Mouse (Mus musculus): ENCODE measurements around the gene Miga1. TPM values are rescaled to one million over a fixed set of nuclear protein-coding genes. Genes with fewer than 3 reads are reported as not detected.
"Not testable (repeated sequence)": the region's sequence is repeated elsewhere in the genome, so short reads cannot be mapped to it uniquely, and the experiment has no call there.

Gene Miga1
- polyA plus RNA-seq, 1 experiment from 2014 or later: 10.9 TPM

- ATAC-seq (ENCODE audit: insufficient read depth, low FRiP score): no peak
- Histone ChIP-seq H3K4me2 (ENCODE audit: low read depth, low read length) (no peak overlapping the region), H3K4me3 (replicated peaks; ENCODE audit: low read length) (no peak overlapping the region), H3K27ac (ENCODE audit: low read length) (no peak overlapping the region), H3K27me3 (ENCODE audit: control insufficient read depth, insufficient read depth, low read length) (no peaks in the 10 kb centered on the region), H3K9ac (ENCODE audit: low read length) (no peak overlapping the region), H3K4me1 (ENCODE audit: control insufficient read depth, insufficient read depth, low read length) (no peaks in the 10 kb centered on the region), H3K9me3 (replicated peaks; ENCODE audit: control insufficient read depth, low read length) (no peaks in the 10 kb centered on the region), H3K36me3 (ENCODE audit: control insufficient read depth, insufficient read depth, low read length) (peaks cover 4% of the 10 kb centered on the region; the same call in 1 of the 2 replicates)
- WGBS: 88% methylated on average over 10 of the region's 10 CpGs
These were observed 6.6 kb downstream of the Miga1 start for GRCm38 (mm10) chr3:152333641-152334040.

GRCm38 (mm10) chr3:152332545-152333300 lies 7.5 kb downstream of the Miga1 start:
- no peaks in the 10 kb centered on the region for H3K9me3 ChIP-seq (replicated peaks; ENCODE audit: control insufficient read depth, low read length)
- no peak overlapping the region for H3K4me2 ChIP-seq (ENCODE audit: low read depth, low read length)
- no peak overlapping the region for H3K27ac ChIP-seq (ENCODE audit: low read length)
- no peak for ATAC-seq (ENCODE audit: insufficient read depth, low FRiP score)
- no peak overlapping the region for H3K9ac ChIP-seq (ENCODE audit: low read length)
- H3K36me3 ChIP-seq (ENCODE audit: control insufficient read depth, insufficient read depth, low read length): peaks cover 4% of the 10 kb centered on the region; the same call in 1 of the 2 replicates
- H3K4me3 ChIP-seq (replicated peaks; ENCODE audit: low read length): no peak overlapping the region
- 85% methylated on average over 15 of the region's 15 CpGs for WGBS
- no peaks in the 10 kb centered on the region for H3K4me1 ChIP-seq (ENCODE audit: control insufficient read depth, insufficient read depth, low read length)
- H3K27me3 ChIP-seq (ENCODE audit: control insufficient read depth, insufficient read depth, low read length): no peaks in the 10 kb centered on the region

GRCm38 (mm10) chr3:152332104-152332503 lies 8.1 kb downstream of the Miga1 start:
- ATAC-seq (ENCODE audit: insufficient read depth, low FRiP score): no peak
- H3K4me2 ChIP-seq (ENCODE audit: low read depth, low read length): no peak overlapping the region

GRCm38 (mm10) chr3:152321765-152322547 lies 18.3 kb downstream of the Miga1 start:
- WGBS: 80% methylated on average over 8 of the region's 8 CpGs
- Histone ChIP-seq H3K4me3 (replicated peaks; ENCODE audit: low read length) (no peak overlapping the region), H3K27ac (ENCODE audit: low read length) (peak overlapping the region; percentile 24; the same call in 1 of the 2 replicates), H3K27me3 (ENCODE audit: control insufficient read depth, insufficient read depth, low read length) (no peaks in the 10 kb centered on the region), H3K4me2 (ENCODE audit: low read depth, low read length) (no peak overlapping the region), H3K9ac (ENCODE audit: low read length) (no peak overlapping the region), H3K9me3 (replicated peaks; ENCODE audit: control insufficient read depth, low read length) (no peaks in the 10 kb centered on the region), H3K4me1 (ENCODE audit: control insufficient read depth, insufficient read depth, low read length) (no peaks in the 10 kb centered on the region), H3K36me3 (ENCODE audit: control insufficient read depth, insufficient read depth, low read length) (no peaks in the 10 kb centered on the region)
- peak; percentile 47; the same call in 1 of the 2 replicates for ATAC-seq (ENCODE audit: insufficient read depth, low FRiP score)

More at GRCm38 (mm10) chr3:152332104-152332503, 8.1 kb downstream of the Miga1 start:
- Histone ChIP-seq H3K27ac (ENCODE audit: low read length) (no peak overlapping the region), H3K4me3 (replicated peaks; ENCODE audit: low read length) (no peak overlapping the region), H3K9ac (ENCODE audit: low read length) (no peak overlapping the region), H3K9me3 (replicated peaks; ENCODE audit: control insufficient read depth, low read length) (no peaks in the 10 kb centered on the region), H3K36me3 (ENCODE audit: control insufficient read depth, insufficient read depth, low read length) (peaks cover 4% of the 10 kb centered on the region; the same call in 1 of the 2 replicates), H3K27me3 (ENCODE audit: control insufficient read depth, insufficient read depth, low read length) (no peaks in the 10 kb centered on the region), H3K4me1 (ENCODE audit: control insufficient read depth, insufficient read depth, low read length) (no peaks in the 10 kb centered on the region)
- WGBS: 93% methylated on average over 6 of the region's 6 CpGs

GRCm38 (mm10) chr3:152320972-152321645 lies 19.1 kb downstream of the Miga1 start:
- 85% methylated on average over 10 of the region's 10 CpGs for WGBS
- H3K4me3 ChIP-seq (replicated peaks; ENCODE audit: low read length): no peak overlapping the region
- H3K27me3 ChIP-seq (ENCODE audit: control insufficient read depth, insufficient read depth, low read length): no peaks in the 10 kb centered on the region
- ATAC-seq (ENCODE audit: insufficient read depth, low FRiP score): no peak
- no peaks in the 10 kb centered on the region for H3K36me3 ChIP-seq (ENCODE audit: control insufficient read depth, insufficient read depth, low read length)
- no peak overlapping the region for H3K9ac ChIP-seq (ENCODE audit: low read length)
- H3K27ac ChIP-seq (ENCODE audit: low read length): no peak overlapping the region
- no peak overlapping the region for H3K4me2 ChIP-seq (ENCODE audit: low read depth, low read length)
- no peaks in the 10 kb centered on the region for H3K4me1 ChIP-seq (ENCODE audit: control insufficient read depth, insufficient read depth, low read length)
- H3K9me3 ChIP-seq (replicated peaks; ENCODE audit: control insufficient read depth, low read length): no peaks in the 10 kb centered on the region

- not testable (repeated sequence) for H3K27ac ChIP-seq (ENCODE audit: low read length); H3K4me3 ChIP-seq (replicated peaks; ENCODE audit: low read length); ATAC-seq (ENCODE audit: insufficient read depth, low FRiP score); H3K4me1 ChIP-seq (ENCODE audit: control insufficient read depth, insufficient read depth, low read length); H3K9me3 ChIP-seq (replicated peaks; ENCODE audit: control insufficient read depth, low read length); H3K27me3 ChIP-seq (ENCODE audit: control insufficient read depth, insufficient read depth, low read length); H3K36me3 ChIP-seq (ENCODE audit: control insufficient read depth, insufficient read depth, low read length); H3K9ac ChIP-seq (ENCODE audit: low read length); H3K4me2 ChIP-seq (ENCODE audit: low read depth, low read length)
- 76% methylated on average over 9 of the region's 9 CpGs for WGBS
These were observed 23.6 kb downstream of the Miga1 start for GRCm38 (mm10) chr3:152316447-152317173.

GRCm38 (mm10) chr3:152315613-152316012 lies 24.6 kb downstream of the Miga1 start:
- no peak overlapping the region for H3K9ac ChIP-seq (ENCODE audit: low read length)
- H3K27me3 ChIP-seq (ENCODE audit: control insufficient read depth, insufficient read depth, low read length): no peaks in the 10 kb centered on the region
- ATAC-seq (ENCODE audit: insufficient read depth, low FRiP score): peak; percentile 92; the same call in 1 of the 2 replicates
- WGBS: 10% methylated on average over 7 of the region's 7 CpGs
- no peaks in the 10 kb centered on the region for H3K9me3 ChIP-seq (replicated peaks; ENCODE audit: control insufficient read depth, low read length)
- H3K4me1 ChIP-seq (ENCODE audit: control insufficient read depth, insufficient read depth, low read length): no peaks in the 10 kb centered on the region
- H3K4me3 ChIP-seq (replicated peaks; ENCODE audit: low read length): no peak overlapping the region
- no peaks in the 10 kb centered on the region for H3K36me3 ChIP-seq (ENCODE audit: control insufficient read depth, insufficient read depth, low read length)
- H3K4me2 ChIP-seq (ENCODE audit: low read depth, low read length): no peak overlapping the region
- H3K27ac ChIP-seq (ENCODE audit: low read length): no peak overlapping the region

GRCm38 (mm10) chr3:152314666-152315065 lies 25.5 kb downstream of the Miga1 start:
- not testable (repeated sequence) for H3K4me1 ChIP-seq (ENCODE audit: control insufficient read depth, insufficient read depth, low read length); H3K36me3 ChIP-seq (ENCODE audit: control insufficient read depth, insufficient read depth, low read length); H3K27ac ChIP-seq (ENCODE audit: low read length); H3K27me3 ChIP-seq (ENCODE audit: control insufficient read depth, insufficient read depth, low read length); ATAC-seq (ENCODE audit: insufficient read depth, low FRiP score); H3K9ac ChIP-seq (ENCODE audit: low read length); H3K9me3 ChIP-seq (replicated peaks; ENCODE audit: control insufficient read depth, low read length); H3K4me2 ChIP-seq (ENCODE audit: low read depth, low read length); H3K4me3 ChIP-seq (replicated peaks; ENCODE audit: low read length)
- 85% methylated on average over 14 of the region's 14 CpGs for WGBS

All from stomach, embryonic 16.5 days (tissue).